Mouse (Mus musculus) erythroid progenitor cell, adult 5-6 weeks (primary cell): Measurements from ENCODE around the gene 5430427O19Rik. TPM values are rescaled to one million over a fixed set of nuclear protein-coding genes. Genes with fewer than 3 reads are reported as not detected.

Experiments
- total RNA-seq, 2 experiments: library from RNA; stranded (forward) in 1 of 2; stranded (reverse) in 1 of 2; fragments of 150-400 nt in 1 of 2; fragments of 186-747, 209-891 nt in 1 of 2; gene quantifications; 2 replicates each; pipeline versions ENCODE4 v1.2.3 to v1.2.4; 2015 to 2017; ENCODE audit warnings: low replicate concordance in 2 of 2

Gene 5430427O19Rik
- total RNA-seq, 2 experiments from 2014 or later, result 1.1 to 5.9 TPM

Other genes with a start within 250 kb of the 5430427O19Rik start
- gene Gk, start 93.5 kb upstream of the 5430427O19Rik start, total RNA-seq (2015; ENCODE audit: low replicate concordance), result 6.3 and 9.4 TPM in 2 replicates
- gene Gk, start 93.5 kb upstream of the 5430427O19Rik start, total RNA-seq (2017; ENCODE audit: low replicate concordance), result 2.2 and 12.8 TPM in 2 replicates
- gene Samt3, start 173.8 kb downstream of the 5430427O19Rik start, total RNA-seq (2015; ENCODE audit: low replicate concordance), result not detected in 2 replicates
- gene Samt3, start 173.8 kb downstream of the 5430427O19Rik start, total RNA-seq (2017; ENCODE audit: low replicate concordance), result not detected in 2 replicates